Mouse (Mus musculus): ENCODE measurements around the gene Cdhr3. TPM values are rescaled to one million over a fixed set of nuclear protein-coding genes. Genes with fewer than 3 reads are reported as not detected.

The Cdhr3 gene
- polyA plus RNA-seq, 1 experiment from 2014 or later, result not detected

- Histone ChIP-seq H3K4me2 (ENCODE audit: low read length) (no peak overlapping the region), H3K9ac (ENCODE audit: low read length) (no peak overlapping the region), H3K4me3 (ENCODE audit: low read depth, low read length) (no peak overlapping the region), H3K36me3 (ENCODE audit: control insufficient read depth, insufficient read depth, low read length) (no peaks in the 10 kb centered on the region), H3K27me3 (replicated peaks; ENCODE audit: control insufficient read depth, insufficient read depth, low read length) (no peaks in the 10 kb centered on the region), H3K27ac (ENCODE audit: low read depth) (no peak overlapping the region), H3K4me1 (replicated peaks; ENCODE audit: control insufficient read depth, insufficient read depth, low read length) (no peaks in the 10 kb centered on the region), H3K9me3 (ENCODE audit: control insufficient read depth, low read length) (no peaks in the 10 kb centered on the region)
- no peak for ATAC-seq (replicated peaks; ENCODE audit: low FRiP score, low TSS enrichment, low read depth)
- DNase-seq (ENCODE audit: low spot score), result no peak
- 64% methylated on average over 9 of the region's 9 CpGs for WGBS
These were observed 33.0 kb upstream of the Cdhr3 start for GRCm38 (mm10) chr12:33125594-33126227.

- H3K9me3 ChIP-seq (ENCODE audit: control insufficient read depth, low read length), result no peaks in the 10 kb centered on the region
- H3K4me1 ChIP-seq (replicated peaks; ENCODE audit: control insufficient read depth, insufficient read depth, low read length), result no peaks in the 10 kb centered on the region
- no peaks in the 10 kb centered on the region for H3K36me3 ChIP-seq (ENCODE audit: control insufficient read depth, insufficient read depth, low read length)
- 35% methylated on average over 15 of the region's 15 CpGs for WGBS
- no peak overlapping the region for H3K9ac ChIP-seq (ENCODE audit: low read length)
- ATAC-seq (replicated peaks; ENCODE audit: low FRiP score, low TSS enrichment, low read depth), result no peak
- no peaks in the 10 kb centered on the region for H3K27me3 ChIP-seq (replicated peaks; ENCODE audit: control insufficient read depth, insufficient read depth, low read length)
- no peak overlapping the region for H3K27ac ChIP-seq (ENCODE audit: low read depth)
- peak overlapping the region; percentile 29 for H3K4me2 ChIP-seq (ENCODE audit: low read length)
- peak overlapping the region; percentile 11; the same call in 1 of the 2 replicates for H3K4me3 ChIP-seq (ENCODE audit: low read depth, low read length)
- no peak for DNase-seq (ENCODE audit: low spot score)
These were observed 26.1 kb upstream of the Cdhr3 start for GRCm38 (mm10) chr12:33118624-33119301.

GRCm38 (mm10) chr12:33110894-33111471 is 18.3 kb upstream of the Cdhr3 start:
- H3K9me3 ChIP-seq (ENCODE audit: control insufficient read depth, low read length), result no peaks in the 10 kb centered on the region
- DNase-seq (ENCODE audit: low spot score) (peak; percentile 75), ATAC-seq (replicated peaks; ENCODE audit: low FRiP score, low TSS enrichment, low read depth) (peak; percentile 36; the same call in 1 of the 2 replicates)
- no peak overlapping the region for H3K4me3 ChIP-seq (ENCODE audit: low read depth, low read length)
- peak overlapping the region; percentile 29; the same call in 1 of the 2 replicates for H3K4me2 ChIP-seq (ENCODE audit: low read length)
- WGBS, result 23% methylated on average over 14 of the region's 14 CpGs
- no peak overlapping the region for H3K9ac ChIP-seq (ENCODE audit: low read length)
- peak overlapping the region; percentile 82 for H3K27ac ChIP-seq (ENCODE audit: low read depth)
- peaks cover 16% of the 10 kb centered on the region for H3K4me1 ChIP-seq (replicated peaks; ENCODE audit: control insufficient read depth, insufficient read depth, low read length)
- no peaks in the 10 kb centered on the region for H3K27me3 ChIP-seq (replicated peaks; ENCODE audit: control insufficient read depth, insufficient read depth, low read length)
- H3K36me3 ChIP-seq (ENCODE audit: control insufficient read depth, insufficient read depth, low read length), result no peaks in the 10 kb centered on the region

GRCm38 (mm10) chr12:33109531-33109930 is 16.9 kb upstream of the Cdhr3 start:
- no peaks in the 10 kb centered on the region for H3K36me3 ChIP-seq (ENCODE audit: control insufficient read depth, insufficient read depth, low read length)
- ATAC-seq (replicated peaks; ENCODE audit: low FRiP score, low TSS enrichment, low read depth) (no peak), DNase-seq (ENCODE audit: low spot score) (no peak)
- H3K9me3 ChIP-seq (ENCODE audit: control insufficient read depth, low read length), result no peaks in the 10 kb centered on the region
- H3K4me1 ChIP-seq (replicated peaks; ENCODE audit: control insufficient read depth, insufficient read depth, low read length), result peaks cover 16% of the 10 kb centered on the region
- no peak overlapping the region for H3K27ac ChIP-seq (ENCODE audit: low read depth)
- no peak overlapping the region for H3K4me3 ChIP-seq (ENCODE audit: low read depth, low read length)
- H3K4me2 ChIP-seq (ENCODE audit: low read length), result no peak overlapping the region
- no peak overlapping the region for H3K9ac ChIP-seq (ENCODE audit: low read length)
- no peaks in the 10 kb centered on the region for H3K27me3 ChIP-seq (replicated peaks; ENCODE audit: control insufficient read depth, insufficient read depth, low read length)

- H3K4me2 ChIP-seq (ENCODE audit: low read length), result no peak overlapping the region
- ATAC-seq (replicated peaks; ENCODE audit: low FRiP score, low TSS enrichment, low read depth) (no peak), DNase-seq (ENCODE audit: low spot score) (no peak)
- peaks cover 35% of the 10 kb centered on the region for H3K4me1 ChIP-seq (replicated peaks; ENCODE audit: control insufficient read depth, insufficient read depth, low read length)
- H3K4me3 ChIP-seq (ENCODE audit: low read depth, low read length), result no peak overlapping the region
- WGBS, result 75% methylated on average over 10 of the region's 10 CpGs
- H3K27ac ChIP-seq (ENCODE audit: low read depth), result no peak overlapping the region
- H3K36me3 ChIP-seq (ENCODE audit: control insufficient read depth, insufficient read depth, low read length), result no peaks in the 10 kb centered on the region
- H3K9ac ChIP-seq (ENCODE audit: low read length), result no peak overlapping the region
- H3K9me3 ChIP-seq (ENCODE audit: control insufficient read depth, low read length), result no peaks in the 10 kb centered on the region
- H3K27me3 ChIP-seq (replicated peaks; ENCODE audit: control insufficient read depth, insufficient read depth, low read length), result no peaks in the 10 kb centered on the region
These were observed 13.9 kb upstream of the Cdhr3 start for GRCm38 (mm10) chr12:33106438-33107167.

GRCm38 (mm10) chr12:33105724-33106123 is 13.0 kb upstream of the Cdhr3 start:
- ATAC-seq (replicated peaks; ENCODE audit: low FRiP score, low TSS enrichment, low read depth), result no peak
- WGBS, result 61% methylated on average over 4 of the region's 4 CpGs
- no peak overlapping the region for H3K27ac ChIP-seq (ENCODE audit: low read depth)
- DNase-seq (ENCODE audit: low spot score), result no peak
- no peak overlapping the region for H3K9ac ChIP-seq (ENCODE audit: low read length)
- no peak overlapping the region for H3K4me3 ChIP-seq (ENCODE audit: low read depth, low read length)
- no peaks in the 10 kb centered on the region for H3K27me3 ChIP-seq (replicated peaks; ENCODE audit: control insufficient read depth, insufficient read depth, low read length)
- no peaks in the 10 kb centered on the region for H3K9me3 ChIP-seq (ENCODE audit: control insufficient read depth, low read length)
- H3K36me3 ChIP-seq (ENCODE audit: control insufficient read depth, insufficient read depth, low read length), result no peaks in the 10 kb centered on the region
- peaks cover 30% of the 10 kb centered on the region for H3K4me1 ChIP-seq (replicated peaks; ENCODE audit: control insufficient read depth, insufficient read depth, low read length)
- H3K4me2 ChIP-seq (ENCODE audit: low read length), result no peak overlapping the region

GRCm38 (mm10) chr12:33102342-33103115 is 9.9 kb upstream of the Cdhr3 start:
- H3K27ac ChIP-seq (ENCODE audit: low read depth), result peak overlapping the region; percentile 87
- WGBS, result 22% methylated on average over 15 of the region's 15 CpGs

GRCm38 (mm10) chr12:33101627-33102026 is 9.0 kb upstream of the Cdhr3 start:
- DNase-seq (ENCODE audit: low spot score) (no peak), ATAC-seq (replicated peaks; ENCODE audit: low FRiP score, low TSS enrichment, low read depth) (no peak)
- Histone ChIP-seq H3K36me3 (ENCODE audit: control insufficient read depth, insufficient read depth, low read length) (no peaks in the 10 kb centered on the region), H3K4me1 (replicated peaks; ENCODE audit: control insufficient read depth, insufficient read depth, low read length) (peaks cover 22% of the 10 kb centered on the region), H3K4me3 (ENCODE audit: low read depth, low read length) (no peak overlapping the region), H3K27ac (ENCODE audit: low read depth) (peak overlapping the region; percentile 69), H3K9me3 (ENCODE audit: control insufficient read depth, low read length) (no peaks in the 10 kb centered on the region), H3K27me3 (replicated peaks; ENCODE audit: control insufficient read depth, insufficient read depth, low read length) (no peaks in the 10 kb centered on the region), H3K9ac (ENCODE audit: low read length) (no peak overlapping the region), H3K4me2 (ENCODE audit: low read length) (0 out of 2 replicates have a peak overlapping the region, but pooled peaks have one; percentile 29)
- 52% methylated on average over 8 of the region's 8 CpGs for WGBS

More at GRCm38 (mm10) chr12:33102342-33103115, 9.9 kb upstream of the Cdhr3 start:
- Histone ChIP-seq H3K36me3 (ENCODE audit: control insufficient read depth, insufficient read depth, low read length) (no peaks in the 10 kb centered on the region), H3K9ac (ENCODE audit: low read length) (no peak overlapping the region), H3K9me3 (ENCODE audit: control insufficient read depth, low read length) (no peaks in the 10 kb centered on the region), H3K4me1 (replicated peaks; ENCODE audit: control insufficient read depth, insufficient read depth, low read length) (peaks cover 22% of the 10 kb centered on the region), H3K27me3 (replicated peaks; ENCODE audit: control insufficient read depth, insufficient read depth, low read length) (no peaks in the 10 kb centered on the region), H3K4me2 (ENCODE audit: low read length) (peak overlapping the region; percentile 29; the same call in 1 of the 2 replicates), H3K4me3 (ENCODE audit: low read depth, low read length) (no peak overlapping the region)
- peak; percentile 64; the same call in 1 of the 2 replicates for ATAC-seq (replicated peaks; ENCODE audit: low FRiP score, low TSS enrichment, low read depth)
- peak; percentile 65 for DNase-seq (ENCODE audit: low spot score)

Data from intestine, embryonic 14.5 days (tissue).